Mouse (Mus musculus) heart, adult 2 months (tissue): ENCODE measurements at regions not wholly inside any gene's neighbourhood (a gene's known extent, or its start where the extent isn't known, plus 50 kb on each side); places are given as distances from the start of the nearest gene placed in this dataset.

ENCODE experiments used
- CTCF ChIP-seq: fragments of 200-600 bp; IDR thresholded peaks from 2 replicates; pipeline ENCODE4 v1.8.1; 2022; ENCODE audit warnings: antibody characterized with exemption, mild to moderate bottlenecking, moderate library complexity
- EP300 ChIP-seq: fragments of 200-500 bp; IDR thresholded peaks from 2 replicates; pipeline ENCODE4 v1.6.1; 2011; ENCODE audit warnings: low read depth, low read length, control low read depth; ENCODE audit not compliant: insufficient read depth
- POLR2A ChIP-seq: fragments of 200-500 bp; IDR thresholded peaks from 2 replicates; pipeline ENCODE4 v1.6.1; 2011; ENCODE audit warnings: mild to moderate bottlenecking, low read depth, low read length, control low read depth; ENCODE audit not compliant: insufficient read depth

GRCm38 (mm10) chr10:84144344-84144687, 296.1 kb downstream of the Nuak1 start:
- TF ChIP-seq CTCF (no peak), EP300 (no peak), POLR2A (no peak)
